Mouse (Mus musculus): Measurements from ENCODE around the gene Ogg1.

- TF ChIP-seq CTCF (conservative IDR thresholded peaks at IDR 0.05; ENCODE audit: low read length) = no peak
- no peak for TF ChIP-seq POU5F1 (IDR thresholded peaks at IDR 0.05; ENCODE audit: borderline replicate concordance, low read length)
Measured at GRCm38 (mm10) chr6:113296046-113296445, 30.7 kb upstream of the Ogg1 start.

Measured in E14TG2a.4 (cell line).